Mouse (Mus musculus) cerebellum, postnatal 4 days (tissue): ENCODE data around the gene Fam50a.

Experiments used
- DNase-seq, 2 experiments: peaks; one replicate each; pipeline ENCODE4 v3.0.0; 2022; ENCODE audit warnings: low spot score in 2 of 2, mixed read lengths in 1 of 2

Gene Fam50a

GRCm38 (mm10) chrX:74312540-74313464 lies at the start of gene Fam50a:
TSS of gene Fam50a (plus strand) at chrX:74313033.
- peak; percentile 65 to 81 for DNase-seq

DNA sequence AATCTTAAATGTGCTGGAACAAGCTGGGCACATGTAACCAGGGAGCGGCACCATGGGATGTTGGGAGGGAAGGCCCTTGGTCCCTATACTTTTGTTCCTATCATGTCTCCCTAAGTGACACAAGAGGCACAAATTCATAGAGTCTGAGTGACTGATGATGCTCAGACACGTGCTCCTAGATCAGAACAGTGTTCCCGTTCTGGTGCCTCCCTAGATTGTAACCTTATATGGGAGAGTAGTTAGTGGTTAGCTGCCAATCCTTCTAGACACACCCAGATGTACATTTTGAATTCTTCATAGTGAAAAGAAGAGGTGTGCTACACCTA lies 43.1 kb upstream of the Fam50a start:
- no peak for DNase-seq

DNA sequence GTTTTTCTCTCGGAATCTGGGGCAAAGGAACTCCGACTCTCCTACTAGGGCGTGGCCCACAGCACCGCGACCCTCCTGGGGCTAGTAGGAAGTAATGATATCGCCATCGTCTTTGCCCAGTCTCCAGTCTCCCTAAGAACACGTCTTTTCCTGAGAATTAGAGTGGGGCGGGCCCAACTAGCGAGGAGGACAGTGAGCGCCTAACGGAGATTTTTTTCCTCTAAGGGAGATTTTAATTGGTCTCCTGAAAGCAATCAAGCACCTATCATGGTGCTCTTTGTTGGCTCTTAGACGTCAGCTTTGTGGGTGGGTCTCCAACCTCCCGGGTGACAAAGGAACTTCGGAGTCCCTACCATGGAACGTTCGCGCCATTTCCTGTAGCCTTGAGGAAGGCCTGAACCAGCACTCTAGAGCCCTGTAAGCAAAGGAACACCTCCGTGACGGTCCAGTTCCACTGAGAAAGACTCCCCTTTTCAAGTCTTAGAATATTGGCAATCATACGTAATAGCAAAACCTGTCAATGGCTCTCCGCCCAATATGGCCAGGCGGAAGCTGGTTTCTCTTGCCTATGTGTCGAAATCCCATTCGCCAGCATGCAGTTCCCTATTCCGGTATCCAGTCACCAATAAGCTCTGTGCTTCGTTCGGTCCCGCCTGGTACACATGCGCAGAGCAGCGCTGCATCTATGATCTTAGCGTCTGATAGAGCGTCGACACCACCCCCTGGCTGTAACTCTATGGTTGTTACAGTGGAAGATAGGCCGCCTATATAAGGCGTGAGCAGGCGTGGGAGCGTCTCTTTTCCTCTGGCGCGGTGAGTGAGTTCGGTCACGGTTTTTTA lies 42.6 kb upstream of the Fam50a start, which contains the start of gene Rpl10:
Gene Rpl10 (plus strand): TSS at position 751 of the 840 bp plus-strand sequence.
- DNase-seq, result peak; percentile 57 to 80

DNA sequence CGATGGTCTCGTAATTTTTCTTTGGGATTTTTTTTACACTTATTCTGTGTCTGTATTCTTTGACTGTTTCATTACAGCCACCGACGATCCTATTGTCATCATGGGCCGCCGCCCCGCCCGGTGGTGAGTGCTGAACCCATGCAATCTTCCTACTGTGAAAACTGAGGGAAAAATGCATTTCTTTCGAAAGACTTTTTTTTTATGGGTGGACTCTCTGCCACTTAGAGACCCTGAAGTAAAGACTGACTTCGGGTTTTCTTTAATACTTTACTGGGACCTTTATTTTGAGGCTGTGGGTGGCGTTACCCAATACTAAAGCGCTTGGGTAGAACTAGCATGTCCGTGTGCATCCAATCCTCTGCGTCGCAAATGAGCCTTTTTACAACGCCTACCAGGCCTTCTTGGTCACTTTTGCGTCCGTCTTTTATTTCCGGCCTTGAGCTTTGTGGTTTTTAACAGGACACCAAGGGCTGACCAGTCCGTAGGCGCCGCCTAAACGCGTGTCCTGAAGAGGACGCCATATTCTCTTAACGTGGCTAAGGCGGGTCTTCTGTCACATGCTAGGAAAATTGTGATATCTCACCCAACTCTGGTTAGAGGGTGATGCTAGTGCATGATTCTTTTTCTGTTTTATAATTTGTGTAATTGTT lies 41.8 kb upstream of the Fam50a start:
- DNase-seq, result no peak

- no peak for DNase-seq
Observed at GRCm38 (mm10) chrX:74273422-74274322, 39.2 kb upstream of the Fam50a start.

DNA sequence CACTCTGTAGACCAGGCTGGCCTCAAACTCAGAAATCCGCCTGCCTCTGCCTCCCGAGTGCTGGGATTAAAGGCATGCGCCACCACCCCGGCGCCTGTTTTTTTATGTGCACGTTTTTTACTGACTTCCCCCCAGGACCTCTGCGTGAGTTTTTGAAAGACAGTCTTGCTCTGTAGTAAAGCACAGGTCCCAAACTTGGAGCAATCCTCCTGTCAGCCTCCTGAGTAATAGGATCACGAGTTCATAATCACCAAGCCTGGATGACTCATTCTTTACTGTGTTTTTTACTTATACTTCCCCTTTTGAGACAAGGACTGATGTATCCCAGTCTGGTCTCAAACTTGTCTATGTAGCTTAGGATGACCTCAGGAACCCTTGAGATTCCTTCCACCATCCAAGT lies 34.9 kb upstream of the Fam50a start:
- DNase-seq, result no peak

GRCm38 (mm10) chrX:74281041-74281731 lies 31.6 kb upstream of the Fam50a start:
- DNase-seq, result no peak

- peak in 1 of 2 experiments; percentile 31 for DNase-seq
Observed at GRCm38 (mm10) chrX:74281732-74282394, 31.0 kb upstream of the Fam50a start, which contains the start of the genes Taz and Dnase1l1. TSS of gene Taz (plus strand) at chrX:74281912. TSS of gene Dnase1l1 (minus strand) at chrX:74282337.

DNA sequence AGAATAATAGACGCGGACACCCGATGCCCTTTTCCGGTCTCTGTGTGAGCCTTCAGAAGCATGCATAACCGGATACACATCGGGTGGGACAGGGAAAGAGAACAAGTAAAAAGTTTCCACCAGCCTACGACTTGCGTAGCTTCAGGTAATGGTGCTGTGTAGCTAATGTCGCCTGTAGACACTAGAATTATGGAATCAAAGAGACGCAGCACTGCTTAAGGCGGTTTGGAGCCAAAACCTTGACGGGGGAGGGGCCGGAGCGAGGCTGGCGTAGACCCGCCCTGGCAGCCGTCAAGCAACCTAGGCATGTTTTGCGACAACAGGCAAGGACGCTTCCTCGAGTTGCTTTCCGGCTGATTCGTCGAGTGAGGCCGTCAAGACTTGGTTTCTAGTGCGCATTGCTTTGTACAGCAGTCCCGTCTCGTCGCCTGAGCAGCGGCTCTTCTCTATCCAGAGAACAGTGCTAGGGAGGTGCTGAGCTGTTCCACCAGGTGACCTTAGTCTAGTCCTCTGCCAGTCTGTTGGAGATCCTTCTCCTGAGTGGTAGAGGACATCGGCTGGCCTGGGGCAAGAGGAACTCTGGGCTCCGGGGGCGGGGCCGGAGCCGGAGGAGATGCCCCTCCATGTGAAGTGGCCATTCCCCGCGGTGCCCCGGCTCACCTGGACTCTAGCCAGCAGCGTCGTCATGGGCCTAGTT lies 30.3 kb upstream of the Fam50a start:
- peak; percentile 40 to 80 for DNase-seq

GRCm38 (mm10) chrX:74283092-74283437 lies 29.8 kb upstream of the Fam50a start:
- DNase-seq, result no peak

- no peak for DNase-seq
Observed at GRCm38 (mm10) chrX:74293431-74293830, 19.4 kb upstream of the Fam50a start.

- peak; percentile 78 to 91 for DNase-seq
Observed at GRCm38 (mm10) chrX:74296538-74297448, 16.0 kb upstream of the Fam50a start, which contains the start of gene Atp6ap1. TSS of gene Atp6ap1 (plus strand) at chrX:74297097.

- DNase-seq, result no peak
Observed at GRCm38 (mm10) chrX:74298348-74298747, 14.5 kb upstream of the Fam50a start.

DNA sequence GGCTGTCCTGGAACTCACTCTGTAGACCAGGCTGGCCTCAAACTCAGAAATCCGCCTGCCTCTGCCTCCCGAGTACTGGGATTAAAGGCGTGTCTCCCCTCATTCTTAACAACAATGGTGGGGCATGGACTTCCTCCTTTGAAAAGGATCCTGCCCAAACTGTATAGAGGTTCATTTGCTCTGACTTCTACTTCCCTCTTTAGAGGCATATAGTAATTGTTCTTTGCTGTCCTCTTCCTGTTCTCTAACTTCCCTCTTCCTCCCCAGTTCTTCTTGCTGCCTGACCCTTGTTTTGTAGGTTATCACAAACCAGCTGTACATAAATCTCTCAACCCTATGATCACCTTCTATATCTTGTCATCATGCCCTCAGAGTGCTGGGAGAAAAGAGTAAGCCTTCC lies 13.1 kb upstream of the Fam50a start:
- DNase-seq, result no peak

GRCm38 (mm10) chrX:74304867-74305700 lies 7.7 kb upstream of the Fam50a start, which contains the start of gene Gdi1:
TSS of gene Gdi1 (plus strand) at chrX:74304998.
- DNase-seq, result peak; percentile 36 to 68

- peak; percentile 57 to 63 for DNase-seq
Observed at GRCm38 (mm10) chrX:74328725-74329161, 15.9 kb downstream of the Fam50a start, which contains the start of gene Plxna3. TSS of gene Plxna3 (plus strand) at chrX:74329066.

DNA sequence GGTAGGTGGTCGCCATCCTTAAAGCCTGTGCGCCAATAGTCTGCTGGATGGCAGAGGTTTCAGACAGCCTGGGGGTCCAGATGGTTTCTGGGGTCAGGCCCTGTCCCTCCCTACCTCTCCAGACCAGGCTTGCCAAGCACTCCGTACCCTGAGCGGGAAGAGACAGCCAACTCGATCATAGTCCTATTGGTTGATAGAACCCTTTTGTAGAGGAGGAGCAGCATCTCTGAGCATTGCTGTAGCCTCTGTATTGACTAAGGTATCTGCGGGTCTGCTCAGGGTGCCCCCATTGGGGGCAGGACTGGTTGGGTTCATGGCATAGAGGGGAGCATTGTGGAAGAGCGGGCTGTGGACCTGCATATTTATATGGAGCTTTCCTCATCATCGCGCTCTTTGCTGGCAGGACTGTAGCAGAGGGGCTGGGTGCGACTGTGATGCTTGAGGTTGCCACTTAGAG lies 16.4 kb downstream of the Fam50a start:
- no peak for DNase-seq
